Comparison of ENCODE assay signal across 9 mouse cellular contexts in genomic region chr9:63791275-63791674, GRCm38 (mm10). TPM values are rescaled to one million over a fixed set of nuclear protein-coding genes. Genes with fewer than 3 reads are reported as not detected.
DNase-seq lines count a peak whose midpoint lies in the region; ATAC-seq lines count a peak whose summit lies in the region.
"Had no signal": no experiment of that assay in that cellular context is flagged by ENCODE, and none has a peak within 500 bp of the region (broad histone marks: within the 10 kb centered on the region; RNA-seq: fewer than 3 reads in every experiment).

No protein-coding gene starts in this region.

- peaks cover 44% of the 10 kb centered on the region for H3K4me1 ChIP-seq in forebrain, embryonic 10.5 days
- peaks cover 2% of the 10 kb centered on the region; the same call in 1 of the 2 replicates for H3K4me1 ChIP-seq in forebrain, embryonic 11.5 days (replicated peaks; ENCODE audit: control insufficient read depth, insufficient read depth, low read length)
- H3K4me1 ChIP-seq in lung, embryonic 15.5 days, result peaks cover 41% of the 10 kb centered on the region
- H3K4me1 ChIP-seq in midbrain, embryonic 13.5 days (replicated peaks), result peaks cover 10% of the 10 kb centered on the region

- no peaks in the 10 kb centered on the region for H3K36me3 ChIP-seq in forebrain, embryonic 10.5 days (replicated peaks)
- H3K36me3 ChIP-seq in forebrain, embryonic 11.5 days (ENCODE audit: control insufficient read depth, insufficient read depth, low read length), result no peaks in the 10 kb centered on the region
- no peaks in the 10 kb centered on the region for H3K36me3 ChIP-seq in lung, embryonic 15.5 days
- H3K36me3 ChIP-seq in midbrain, embryonic 13.5 days, result no peaks in the 10 kb centered on the region
- H3K36me3 ChIP-seq: liver, embryonic 15.5 days had no signal

- 52% methylated on average over 6 of the region's 6 CpGs for WGBS in forebrain, embryonic 10.5 days
- 49% methylated on average over 6 of the region's 6 CpGs for WGBS in forebrain, embryonic 11.5 days
- 13% methylated on average over 6 of the region's 6 CpGs for WGBS in lung, embryonic 15.5 days
- WGBS in midbrain, embryonic 13.5 days, result 48% methylated on average over 6 of the region's 6 CpGs

- intact Hi-C loops in heart, postnatal 36 days (cut with DNase I), result no loop called here

- no peak overlapping the region for H3K4me3 ChIP-seq in forebrain, embryonic 10.5 days
- no peak overlapping the region for H3K4me3 ChIP-seq in forebrain, embryonic 11.5 days (ENCODE audit: low read depth, low read length)
- H3K4me3 ChIP-seq in lung, embryonic 15.5 days, result no peak overlapping the region
- H3K4me3 ChIP-seq in midbrain, embryonic 13.5 days (replicated peaks), result no peak overlapping the region
- H3K4me3 ChIP-seq: liver, embryonic 15.5 days had no signal

- DNase-seq in forebrain, embryonic 10.5 days (ENCODE audit: extremely low spot score, low spot score), result no peak
- DNase-seq in forebrain, embryonic 11.5 days (ENCODE audit: low spot score), result no peak
- DNase-seq in brain, adult 2 months (ENCODE audit: low read depth, low spot score), result peak; percentile 13
- DNase-seq in heart, postnatal 36 days, result peak; percentile 38 to 42
- no peak for DNase-seq in liver
- no peak for DNase-seq in spleen, adult 18-20 months

- H3K9me3 ChIP-seq in forebrain, embryonic 10.5 days, result no peaks in the 10 kb centered on the region
- no peaks in the 10 kb centered on the region for H3K9me3 ChIP-seq in forebrain, embryonic 11.5 days (ENCODE audit: control insufficient read depth, low read length)
- H3K9me3 ChIP-seq in lung, embryonic 15.5 days, result no peaks in the 10 kb centered on the region
- no peaks in the 10 kb centered on the region for H3K9me3 ChIP-seq in midbrain, embryonic 13.5 days
- H3K9me3 ChIP-seq: liver, embryonic 15.5 days had no signal

- ATAC-seq in forebrain, embryonic 11.5 days (replicated peaks; ENCODE audit: low FRiP score), result no peak
- peak; percentile 41; the same call in 1 of the 2 replicates for ATAC-seq in lung, embryonic 15.5 days (ENCODE audit: borderline replicate concordance, extremely low read depth, low FRiP score, low TSS enrichment)
- no peak for ATAC-seq in midbrain, embryonic 13.5 days

- peak overlapping the region; percentile 62; the same call in 1 of the 2 replicates for H3K27ac ChIP-seq in forebrain, embryonic 10.5 days
- H3K27ac ChIP-seq in forebrain, embryonic 11.5 days (ENCODE audit: low read depth, low read length), result no peak overlapping the region
- peak overlapping the region; percentile 21; the same call in 1 of the 2 replicates for H3K27ac ChIP-seq in lung, embryonic 15.5 days
- no peak overlapping the region for H3K27ac ChIP-seq in midbrain, embryonic 13.5 days
- H3K27ac ChIP-seq: liver, embryonic 15.5 days had no signal

- H3K9ac ChIP-seq in forebrain, embryonic 11.5 days (ENCODE audit: low read length), result no peak overlapping the region
- no peak overlapping the region for H3K9ac ChIP-seq in lung, embryonic 15.5 days
- no peak overlapping the region for H3K9ac ChIP-seq in midbrain, embryonic 13.5 days (replicated peaks)
- H3K9ac ChIP-seq: liver, embryonic 15.5 days had no signal

- H3K4me2 ChIP-seq in forebrain, embryonic 11.5 days (ENCODE audit: low read depth, low read length, severe bottlenecking), result no peak overlapping the region
- no peak overlapping the region for H3K4me2 ChIP-seq in lung, embryonic 15.5 days
- H3K4me2 ChIP-seq in midbrain, embryonic 13.5 days (replicated peaks), result no peak overlapping the region
- H3K4me2 ChIP-seq: liver, embryonic 15.5 days had no signal

- H3K27me3 ChIP-seq in forebrain, embryonic 10.5 days (ENCODE audit: poor library complexity, severe bottlenecking), result no peaks in the 10 kb centered on the region
- no peaks in the 10 kb centered on the region for H3K27me3 ChIP-seq in forebrain, embryonic 11.5 days (ENCODE audit: control insufficient read depth, insufficient read depth, low read length)
- H3K27me3 ChIP-seq in lung, embryonic 15.5 days, result no peaks in the 10 kb centered on the region
- H3K27me3 ChIP-seq in midbrain, embryonic 13.5 days, result no peaks in the 10 kb centered on the region

RNA-seq across cellular contexts. Expression of gene Smad3, which starts 33.5 kb away (rescaled TPM):
- 22.1 and 25.5 TPM in 2 replicates for polyA plus RNA-seq in forebrain, embryonic 10.5 days (2016; fragmentation: Nextera tagmentation; extraction: Ambion mirVana)
- polyA plus RNA-seq in forebrain, embryonic 11.5 days (2014; fragmentation: Nextera tagmentation; extraction: Ambion mirVana), result 16.6 and 17.9 TPM in 2 replicates
- total RNA-seq in heart, postnatal 36 days (2021), result 10 to 100 TPM; 12.5 to 13.2 TPM
- polyA plus RNA-seq in lung, embryonic 15.5 days (2015; fragmentation: Nextera tagmentation; extraction: Ambion mirVana), result 20.2 and 20.7 TPM in 2 replicates
- 10.1 and 11.6 TPM in 2 replicates for polyA plus RNA-seq in midbrain, embryonic 13.5 days (2015; fragmentation: Nextera tagmentation; extraction: Ambion mirVana)

Comparison
In these comparisons a context has a peak if more than half of its experiments do, and no peak if none do; other contexts are left out.
1. H3K27ac ChIP-seq: peak in forebrain, embryonic 10.5 days (single experiment) and lung, embryonic 15.5 days (single experiment); none in forebrain, embryonic 11.5 days (single experiment) and midbrain, embryonic 13.5 days (single experiment).
2. DNase-seq: peak in brain, adult 2 months (single experiment) and heart, postnatal 36 days (2 of 2); none in forebrain, embryonic 10.5 days (single experiment), forebrain, embryonic 11.5 days (single experiment), liver (single experiment) and spleen, adult 18-20 months (0 of 2).